Mouse (Mus musculus) neural tube, embryonic 10.5 days (tissue): ENCODE measurements around the gene Prmt1.

Source experiments
- DNase-seq: peaks from one replicate; pipeline ENCODE4 v3.0.0-alpha.2; 2017; ENCODE audit warnings: low spot score; ENCODE audit errors: extremely low spot score

Prmt1 gene

DNA sequence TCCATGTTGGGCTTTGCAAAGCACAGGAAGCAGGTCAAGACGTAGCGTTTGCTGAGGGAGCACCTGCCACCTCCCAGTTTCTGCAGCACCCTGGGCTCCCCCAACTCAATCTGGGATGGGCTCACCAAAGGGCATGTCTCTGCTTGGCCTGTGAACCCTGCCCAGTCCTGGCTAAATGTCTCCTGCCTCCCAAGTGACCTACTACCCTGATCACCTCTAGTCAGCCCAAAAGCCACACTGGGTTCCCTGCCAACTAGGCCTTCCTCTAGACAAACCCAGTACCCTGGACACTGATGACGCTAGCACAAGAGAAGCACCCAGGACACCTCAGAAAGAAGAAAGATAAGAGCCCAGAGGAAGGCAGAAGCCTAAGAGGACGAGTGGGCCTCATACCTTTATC is 26.5 kb upstream of the Prmt1 start:
- DNase-seq, result no peak

DNA sequence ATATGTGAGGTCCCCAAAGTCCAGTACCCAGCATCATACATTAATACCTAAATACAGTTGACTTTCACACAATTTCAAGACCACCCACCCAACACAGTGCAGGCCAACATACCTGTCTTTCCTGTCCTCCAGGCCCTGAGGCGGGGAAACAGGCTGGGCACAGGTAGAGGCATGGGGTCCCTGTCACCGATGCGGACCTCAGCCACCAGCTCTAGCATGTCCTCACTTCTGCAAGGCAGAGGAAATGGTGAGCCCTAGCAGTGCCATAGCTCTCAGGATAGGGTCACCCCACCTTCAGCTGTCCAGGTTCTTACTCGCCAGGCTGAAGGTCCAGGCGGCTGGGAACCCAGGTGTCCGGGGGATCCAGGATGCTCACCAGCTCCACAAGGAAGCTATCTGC is 25.6 kb upstream of the Prmt1 start:
- DNase-seq, result no peak

DNA sequence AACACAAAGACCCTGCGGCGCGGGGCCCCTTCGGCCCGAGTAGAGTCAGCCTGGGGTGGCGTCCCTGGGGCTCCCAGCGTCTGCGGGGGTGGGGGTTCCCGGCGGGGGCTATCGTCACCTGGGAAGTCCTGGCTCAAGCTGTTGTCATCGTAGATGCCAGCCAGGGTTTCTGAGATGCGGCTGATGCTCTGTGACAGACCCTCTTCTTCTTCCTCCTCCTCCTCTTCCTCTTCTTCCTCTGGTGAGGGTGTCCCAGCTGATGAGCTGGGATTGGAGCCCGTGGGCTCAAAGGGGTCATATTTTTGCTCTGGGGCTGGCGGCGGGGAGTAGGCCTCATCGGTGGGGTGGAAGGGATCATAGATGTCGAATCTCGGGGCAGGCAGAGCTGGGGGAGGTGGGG is 22.0 kb upstream of the Prmt1 start:
- DNase-seq, result no peak

DNA sequence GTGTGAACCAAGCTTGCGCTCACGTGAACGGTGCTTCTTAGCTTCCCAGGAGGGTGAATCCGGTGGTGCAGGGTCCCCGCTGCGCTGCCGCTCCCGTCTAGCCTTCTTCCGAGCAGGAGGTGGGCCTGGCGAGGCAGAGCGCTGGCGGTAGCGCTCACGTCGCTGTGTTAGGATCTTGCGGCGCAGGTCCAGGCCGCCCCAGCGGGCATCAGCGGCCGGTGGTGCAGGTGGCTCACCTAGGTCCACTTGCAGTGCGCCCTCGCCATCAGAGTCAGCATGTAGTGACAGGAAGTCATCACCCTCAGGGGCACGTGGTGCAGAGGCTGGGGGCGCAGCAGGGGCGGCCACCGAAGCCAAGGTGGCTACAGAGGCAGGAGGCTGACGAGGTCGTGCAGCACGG is 21.5 kb upstream of the Prmt1 start:
- DNase-seq, result no peak

DNA sequence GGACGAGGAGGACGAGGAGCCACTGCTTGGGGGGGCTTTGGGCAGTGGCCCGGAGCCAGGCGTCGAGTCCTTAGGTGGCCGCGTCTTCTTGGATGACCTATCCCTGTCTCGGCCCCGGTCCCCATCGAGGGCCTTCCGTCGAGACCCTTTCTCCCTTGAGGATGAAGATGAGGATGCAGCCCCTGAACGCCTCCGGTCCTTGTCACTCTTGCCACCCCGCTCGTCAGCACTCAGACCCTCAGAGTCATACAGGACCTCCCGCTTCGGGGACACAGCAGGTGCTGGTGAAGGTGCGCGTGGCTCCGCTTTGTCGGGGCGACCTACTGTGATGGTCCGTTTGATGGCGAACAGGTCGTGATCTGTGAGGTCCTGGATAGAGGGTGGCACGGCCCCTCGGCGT is 20.8 kb upstream of the Prmt1 start:
- no peak for DNase-seq

DNA sequence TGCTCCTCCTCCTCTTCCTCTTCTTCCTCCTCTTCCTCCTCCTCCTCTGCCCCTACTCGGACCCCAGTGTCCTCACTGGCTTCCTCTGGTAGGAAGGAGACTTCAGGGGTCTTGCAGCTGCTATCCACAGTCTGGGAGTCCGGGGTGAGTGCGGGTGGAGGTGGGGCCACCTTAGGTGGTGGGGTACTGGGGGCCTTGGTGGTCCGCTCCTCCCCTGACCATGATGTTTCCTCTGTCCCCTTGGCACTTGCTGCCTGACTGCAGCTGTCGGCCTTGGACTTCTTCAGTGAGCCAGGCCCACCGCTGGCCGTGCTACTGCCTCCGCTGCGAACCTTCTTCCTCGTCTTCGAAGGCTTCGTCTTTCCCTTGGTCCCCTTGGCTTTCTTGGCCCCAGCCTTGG is 20.1 kb upstream of the Prmt1 start:
- no peak for DNase-seq

DNA sequence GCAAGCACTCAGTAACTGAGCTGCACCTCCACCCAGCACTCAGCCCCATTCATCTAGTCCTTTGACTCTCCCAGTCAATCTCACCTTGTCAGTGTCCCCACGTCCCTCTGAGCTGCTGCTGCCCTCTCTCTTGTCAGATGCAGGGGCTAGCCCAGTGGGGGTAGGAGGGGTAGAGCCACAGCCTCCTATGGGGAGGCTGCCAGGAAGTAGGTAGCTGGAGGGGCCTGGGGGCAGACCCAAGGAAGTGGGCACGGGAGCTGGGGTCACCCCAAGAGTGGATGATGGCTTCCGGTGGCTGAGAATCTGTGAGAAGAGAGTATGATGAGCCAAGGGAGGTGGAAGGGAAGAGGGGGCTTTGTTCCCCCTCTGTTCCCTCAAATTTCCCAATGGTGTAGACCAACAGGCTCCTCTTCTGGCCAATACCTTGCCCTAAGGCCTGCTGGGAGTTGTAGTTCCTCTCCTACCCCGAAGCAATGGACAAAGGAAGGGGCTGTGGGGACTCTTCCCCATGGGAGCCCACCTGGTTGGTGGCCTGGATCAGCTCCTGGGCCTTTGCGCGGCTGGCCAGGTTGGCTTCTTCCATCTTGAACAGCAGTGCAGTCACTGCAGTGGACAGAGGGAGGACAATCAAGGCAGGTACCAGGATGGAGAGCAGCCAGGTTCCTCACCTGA is 19.1 kb upstream of the Prmt1 start:
- DNase-seq, result no peak

DNA sequence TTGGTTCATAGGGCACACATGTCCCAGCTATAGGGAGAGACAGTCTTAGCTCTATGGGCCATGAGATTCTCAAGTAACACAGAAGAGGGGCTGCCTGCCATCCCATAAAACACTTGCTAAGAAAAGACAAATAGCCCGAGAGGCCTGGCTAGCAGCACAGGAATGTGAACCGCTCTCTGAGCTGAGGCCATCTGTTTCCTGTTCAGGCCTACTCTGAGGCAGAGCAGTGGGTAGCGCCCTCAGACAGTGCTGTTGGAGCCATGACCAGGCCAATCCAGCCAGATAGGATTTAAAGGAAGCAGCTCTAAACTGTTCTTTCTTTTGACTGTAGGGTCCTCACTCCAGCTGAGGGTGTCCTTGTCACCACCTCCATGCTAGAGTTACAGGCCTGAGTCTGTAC is 18.2 kb upstream of the Prmt1 start:
- no peak for DNase-seq

DNA sequence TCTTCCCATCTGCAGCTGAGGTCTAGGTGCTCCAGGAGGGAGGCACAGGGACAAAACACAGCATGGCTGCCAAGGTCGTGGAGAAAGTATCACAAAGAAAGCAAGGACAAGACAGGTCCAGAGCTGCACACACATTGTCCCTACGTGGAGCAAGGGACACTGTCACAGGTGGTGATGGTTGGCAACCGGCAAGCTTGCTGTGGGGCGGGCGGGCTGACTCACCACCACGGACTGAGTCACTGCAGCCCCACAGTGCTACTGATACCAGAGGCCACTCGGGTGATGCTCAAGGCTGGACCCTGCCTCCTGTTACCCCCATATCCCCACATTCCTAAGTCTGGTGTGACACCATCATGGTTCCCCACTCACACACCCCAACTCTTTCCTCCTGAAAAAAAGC is 16.1 kb upstream of the Prmt1 start:
- DNase-seq, result no peak

DNA sequence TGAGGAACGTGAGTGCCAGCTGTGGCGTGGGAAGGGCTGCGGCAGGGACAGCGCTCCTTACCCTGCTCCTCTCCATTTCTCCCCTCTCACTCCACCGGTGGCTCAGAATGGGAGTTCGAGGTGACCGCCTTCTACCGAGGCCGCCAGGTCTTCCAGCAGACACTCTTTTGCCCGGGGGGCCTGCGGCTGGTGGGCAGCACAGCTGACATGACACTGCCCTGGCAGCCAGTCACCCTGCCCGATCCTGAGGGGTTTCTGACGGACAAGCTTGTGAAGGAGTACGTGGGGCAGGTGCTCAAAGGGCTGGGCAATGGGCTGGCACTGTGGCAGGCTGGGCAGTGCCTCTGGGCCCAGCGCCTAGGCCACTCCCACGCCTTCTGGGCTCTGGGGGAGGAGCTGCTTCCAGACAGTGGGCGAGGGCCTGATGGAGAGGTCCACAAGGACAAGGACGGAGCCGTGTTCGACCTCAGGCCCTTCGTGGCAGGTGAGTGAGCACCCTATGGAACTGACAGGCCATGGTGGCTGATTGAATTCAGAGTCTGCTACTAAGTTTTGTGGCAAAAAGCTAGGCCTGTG is 14.3 kb upstream of the Prmt1 start:
- no peak for DNase-seq

DNA sequence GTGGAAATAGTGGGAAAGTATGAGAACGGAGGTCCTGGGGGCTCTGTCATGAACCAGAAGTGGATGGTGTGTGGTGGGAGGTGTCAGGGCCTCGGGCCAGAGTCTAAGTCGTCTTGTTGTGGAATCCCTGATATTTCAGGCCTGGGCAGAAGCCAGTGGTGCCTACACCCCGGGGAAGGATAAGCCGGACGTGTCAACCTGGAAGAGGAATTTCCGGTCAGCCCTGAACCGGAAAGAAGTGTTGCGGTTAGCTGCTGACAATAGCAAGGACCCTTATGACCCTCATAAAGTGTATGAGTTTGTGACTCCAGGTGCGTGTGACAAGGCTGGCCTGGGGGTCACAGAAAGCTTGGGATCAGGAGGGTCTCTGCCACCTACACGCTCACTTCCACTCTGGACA is 13.4 kb upstream of the Prmt1 start:
- DNase-seq, result no peak

DNA sequence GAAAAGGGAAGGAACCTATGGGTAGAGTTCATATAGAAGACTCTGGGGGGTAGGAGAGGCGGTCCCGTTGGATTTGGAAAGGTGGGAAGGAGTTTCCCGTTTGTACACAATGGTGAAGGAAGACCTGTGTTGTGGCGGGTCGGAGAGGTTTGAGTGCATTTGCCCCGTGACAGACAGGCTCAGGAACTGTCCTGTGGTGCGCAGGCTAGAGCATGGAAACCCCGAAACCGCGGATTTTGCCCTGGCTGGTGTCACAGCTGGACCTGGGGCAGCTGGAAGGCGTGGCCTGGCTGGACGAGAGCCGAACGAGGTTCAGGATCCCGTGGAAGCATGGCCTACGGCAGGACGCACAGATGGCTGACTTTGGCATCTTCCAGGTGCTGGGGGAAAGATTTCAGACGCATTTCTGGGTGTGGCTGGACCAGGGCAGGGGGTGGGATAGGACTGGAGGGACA is 12.2 kb upstream of the Prmt1 start, which contains the start of gene Bcl2l12:
Bcl2l12 (minus strand) TSS at position 212 of the 455 bp plus-strand sequence.
- peak; percentile 48 for DNase-seq

DNA sequence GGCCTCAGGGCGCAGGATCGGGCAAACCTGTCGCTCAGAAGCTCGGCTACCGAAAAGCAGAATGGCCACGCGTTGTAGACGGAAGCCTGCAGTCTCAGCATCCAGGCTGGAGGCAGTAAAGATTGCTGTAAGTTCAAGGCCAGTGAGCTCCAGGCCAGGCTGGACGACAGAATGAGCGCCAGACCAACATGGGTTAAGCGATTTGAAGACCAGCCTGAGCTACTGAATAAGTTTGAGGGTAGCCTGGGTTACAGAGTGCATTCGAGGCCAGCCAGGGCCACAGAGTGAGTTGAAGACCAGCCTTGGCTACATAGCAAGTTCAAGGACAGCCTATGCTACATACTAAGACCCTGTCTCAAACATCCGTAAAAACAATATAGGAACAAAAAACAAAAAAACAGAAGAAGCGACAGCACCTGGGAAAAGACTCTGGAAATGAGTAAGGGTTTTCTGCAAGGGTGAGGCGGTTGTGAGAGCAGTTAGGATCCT is 11.6 kb upstream of the Prmt1 start:
- no peak for DNase-seq

DNA sequence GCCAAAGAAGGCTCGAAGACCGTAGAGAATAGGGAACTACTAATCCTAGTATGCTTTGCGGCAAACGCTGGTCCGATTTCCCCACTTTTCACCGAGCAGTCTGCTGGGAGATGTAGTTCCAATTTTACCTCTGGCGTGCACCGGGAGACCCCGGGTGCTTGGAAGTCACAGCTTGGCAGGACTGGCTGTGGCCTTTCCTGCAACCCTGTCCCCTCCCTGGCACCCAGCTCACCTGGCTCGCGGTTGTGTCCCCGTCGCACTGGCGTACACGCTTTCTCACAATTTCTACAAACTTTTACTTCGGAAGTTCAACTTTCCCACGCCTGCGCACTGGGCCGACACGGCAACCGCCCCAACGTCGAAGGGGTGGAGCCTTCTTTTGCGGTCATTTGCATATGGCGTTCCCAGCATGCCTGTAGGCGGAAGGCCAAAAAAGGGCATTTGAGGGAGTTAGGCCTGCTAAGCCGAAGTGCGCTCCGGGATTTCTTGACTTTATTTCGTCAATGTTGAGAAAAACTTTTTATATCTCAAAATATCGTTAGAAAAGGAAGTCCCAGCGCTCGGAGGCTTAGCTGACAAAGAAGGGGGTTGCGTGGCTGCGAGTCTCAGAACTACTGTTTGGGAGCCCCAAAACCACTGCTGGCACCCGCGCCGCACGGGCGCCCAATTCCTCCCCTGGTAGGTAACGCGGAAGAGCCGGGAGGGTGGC is 11.0 kb upstream of the Prmt1 start, which contains the start of gene Irf3:
Irf3 (plus strand) TSS at position 418 of the 709 bp plus-strand sequence.
- peak; percentile 95 for DNase-seq

DNA sequence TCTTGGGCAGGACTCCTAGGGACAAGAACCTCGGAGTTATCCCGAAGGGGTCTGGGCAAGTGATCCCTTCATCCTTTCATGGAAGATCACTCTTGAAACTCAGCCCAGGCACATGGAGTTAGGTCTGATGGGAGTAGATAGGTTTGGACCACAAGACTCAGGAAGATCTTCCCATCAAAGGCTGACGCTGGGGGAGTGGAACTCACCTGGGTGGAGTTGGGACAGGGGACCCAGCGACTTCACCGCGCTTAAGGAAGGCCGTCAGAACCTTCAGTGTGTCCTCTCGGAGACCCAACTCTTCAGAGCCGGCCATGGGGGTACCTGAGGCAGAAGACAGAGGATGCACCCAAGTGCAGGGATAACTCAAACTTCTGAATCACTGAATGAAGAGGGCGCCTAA is 10.3 kb upstream of the Prmt1 start:
- no peak for DNase-seq

DNA sequence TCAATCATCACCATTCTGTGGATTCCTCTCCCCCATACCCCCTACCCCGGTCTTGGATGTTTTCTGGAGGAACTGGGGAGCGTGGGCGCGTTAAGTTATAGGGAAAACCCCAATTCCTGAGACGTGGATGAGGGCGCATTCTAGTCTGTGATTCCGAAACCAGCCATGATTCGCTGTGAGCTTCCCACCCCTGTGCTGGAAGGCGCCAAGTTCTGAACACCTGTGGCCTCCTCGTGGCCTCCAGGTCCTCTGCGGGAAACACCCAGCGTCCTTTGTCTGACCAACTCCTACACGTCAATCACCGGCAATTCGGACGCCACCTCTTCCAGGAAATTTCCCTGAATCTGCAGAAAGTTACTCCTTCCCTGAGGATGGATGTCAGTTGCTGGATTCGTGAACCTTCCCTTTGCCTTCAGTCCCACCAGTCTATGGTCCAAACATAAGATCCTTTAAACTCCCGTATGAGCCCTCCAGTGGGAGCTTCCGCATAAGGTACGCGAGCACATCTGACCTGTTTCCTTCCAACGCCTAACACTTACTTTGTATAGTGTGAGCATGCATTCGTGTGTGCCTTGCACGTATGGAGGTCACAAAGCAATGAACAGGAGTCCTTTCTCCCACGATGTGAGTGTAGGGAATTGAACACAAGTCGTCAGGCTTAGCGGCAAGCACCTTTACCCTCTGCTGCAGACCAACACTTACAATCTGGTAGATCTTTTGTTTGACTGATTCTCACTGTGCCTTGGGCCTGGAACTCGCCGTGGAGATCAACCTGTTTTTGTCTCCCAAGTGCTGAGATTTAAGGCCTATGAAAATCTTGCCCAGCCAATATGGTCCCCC is 731 bp upstream of the Prmt1 start:
- DNase-seq, result peak; percentile 84

DNA sequence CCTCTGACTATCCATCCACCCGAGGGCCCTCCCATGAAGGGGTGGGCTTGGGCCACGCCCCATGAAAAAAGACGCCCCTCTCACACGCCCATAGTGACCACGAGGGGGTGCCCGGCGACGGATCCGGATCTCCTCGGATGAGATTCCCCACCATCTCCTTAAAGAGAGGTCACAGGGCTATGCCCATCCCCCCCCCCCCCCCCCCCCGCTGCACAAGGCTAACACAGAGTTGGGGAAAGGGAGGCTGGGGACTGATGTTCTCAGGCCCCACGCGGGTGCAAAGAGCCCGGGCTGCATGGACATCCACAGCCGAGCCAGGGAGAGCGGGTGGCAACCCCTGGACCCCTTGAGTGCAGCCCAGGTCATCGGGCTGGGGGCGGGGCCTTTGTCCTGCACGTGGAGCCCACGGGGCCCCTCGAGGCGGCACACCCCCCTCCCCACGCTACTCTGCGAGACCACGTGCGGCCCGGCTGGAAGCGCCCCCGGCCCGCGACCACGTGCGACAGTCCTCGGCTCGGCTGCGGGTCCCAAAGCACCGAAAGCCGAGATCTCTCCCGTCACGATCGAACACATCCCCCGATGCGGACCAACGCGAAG is 675 bp downstream of the Prmt1 start:
- peak; percentile 88 for DNase-seq

DNA sequence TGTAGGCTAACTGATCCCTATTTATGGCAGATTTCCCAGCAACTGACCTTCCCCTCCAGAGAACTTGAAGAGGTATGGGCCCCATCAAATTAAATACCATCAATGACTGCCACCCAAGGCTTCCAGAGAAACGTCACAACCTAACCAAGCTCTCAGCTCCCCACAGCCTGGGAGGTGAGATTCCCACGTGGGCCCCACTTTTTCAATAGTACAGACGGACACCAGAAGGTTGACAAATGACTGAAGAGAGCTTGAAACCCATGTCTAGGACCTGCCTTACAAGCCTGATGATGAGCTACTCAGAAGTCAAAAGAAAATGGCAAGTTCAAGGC is 1.6 kb downstream of the Prmt1 start:
- no peak for DNase-seq

DNA sequence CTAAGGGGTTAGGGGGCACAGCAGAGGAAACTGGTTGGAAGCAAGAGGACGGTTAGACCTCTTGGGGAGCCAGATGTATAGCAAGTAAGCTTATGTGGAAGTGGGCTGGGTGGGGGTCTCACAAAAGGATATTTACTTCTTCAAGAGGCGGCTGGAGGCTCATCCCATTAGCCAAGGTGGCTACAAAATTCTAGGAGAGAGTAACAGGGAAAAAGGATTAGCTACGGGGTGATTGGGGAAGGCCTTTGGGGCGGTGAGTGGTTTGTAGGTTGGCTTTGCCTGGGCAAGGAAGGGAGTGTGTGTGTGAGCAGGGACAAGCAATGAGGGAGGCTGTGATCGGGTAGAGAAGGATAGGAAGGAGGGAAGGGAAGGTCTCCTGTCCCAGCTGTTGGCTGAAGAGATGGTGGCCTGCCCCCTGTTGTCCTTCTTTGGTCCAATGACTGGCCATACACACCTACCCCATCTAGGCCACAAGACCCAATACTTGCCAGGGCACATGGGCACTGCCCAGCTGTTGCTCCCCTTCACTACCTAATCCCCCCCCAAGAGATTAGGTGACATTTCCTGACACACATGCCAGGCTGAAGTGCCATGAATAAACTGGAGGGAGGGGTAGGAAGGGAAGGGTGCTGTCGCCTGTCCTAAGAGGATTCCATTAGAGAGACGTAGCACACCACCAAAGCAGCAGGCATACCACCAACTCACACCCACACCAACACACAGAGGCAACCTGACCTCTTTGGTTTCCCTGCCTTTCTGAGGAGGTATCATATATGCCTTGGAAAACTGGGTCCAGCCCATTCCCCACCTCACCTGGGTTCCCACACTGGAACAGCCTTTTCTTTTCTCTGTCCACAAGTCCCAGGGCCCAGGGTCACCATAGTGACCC is 2.2 kb downstream of the Prmt1 start:
- DNase-seq, result no peak

DNA sequence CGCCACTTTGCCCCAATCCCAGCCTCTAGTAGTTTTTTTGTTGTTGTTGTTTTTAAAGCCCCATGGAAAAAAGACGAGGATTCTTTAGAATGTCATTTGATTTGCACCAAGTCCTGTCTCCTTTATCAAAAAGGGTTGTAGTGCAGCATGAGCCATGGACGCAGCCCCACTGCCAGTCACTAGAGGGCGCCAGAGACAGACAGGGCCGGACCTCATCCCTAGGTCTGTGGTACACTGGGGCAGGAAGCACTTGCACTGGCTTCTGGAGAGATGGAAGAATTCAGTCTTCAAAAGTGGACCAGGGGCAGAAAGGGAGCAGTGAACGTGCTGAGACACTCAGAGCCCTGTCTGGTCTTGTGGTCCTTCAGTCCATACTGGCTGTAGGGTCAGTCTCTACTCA is 3.3 kb downstream of the Prmt1 start:
- DNase-seq, result peak; percentile 88
